Mouse (Mus musculus) gastrocnemius, postnatal 14 days (tissue): Measurements from ENCODE around the gene Tmem174. TPM values are rescaled to one million over a fixed set of nuclear protein-coding genes. Genes with fewer than 3 reads are reported as not detected.

Source experiments
- DNase-seq: peaks from one replicate; pipeline ENCODE4 v3.0.0; 2021; ENCODE audit warnings: mixed read lengths
- intact Hi-C: fragments of 180-260 bp; cut with DNase I; formaldehyde crosslinking; loops from one replicate; pipeline ENCODE4 v1.15.1; 2025; ENCODE audit warnings: low total_unique reads
- total RNA-seq, 2 experiments: library from RNA; stranded (reverse); gene quantifications; 2 replicates each; pipeline ENCODE4 v1.2.3; 2021

Gene Tmem174
- total RNA-seq, 2 experiments from 2014 or later: not detected

GRCm38 (mm10) chr13:98588480-98588879, 48.7 kb downstream of the Tmem174 start:
- intact Hi-C loops: loop anchor here (10.0 kb wide), 1 partner anchor 234 kb away; the partner anchor contains the start of gene Foxd1
- DNase-seq: no peak

DNA sequence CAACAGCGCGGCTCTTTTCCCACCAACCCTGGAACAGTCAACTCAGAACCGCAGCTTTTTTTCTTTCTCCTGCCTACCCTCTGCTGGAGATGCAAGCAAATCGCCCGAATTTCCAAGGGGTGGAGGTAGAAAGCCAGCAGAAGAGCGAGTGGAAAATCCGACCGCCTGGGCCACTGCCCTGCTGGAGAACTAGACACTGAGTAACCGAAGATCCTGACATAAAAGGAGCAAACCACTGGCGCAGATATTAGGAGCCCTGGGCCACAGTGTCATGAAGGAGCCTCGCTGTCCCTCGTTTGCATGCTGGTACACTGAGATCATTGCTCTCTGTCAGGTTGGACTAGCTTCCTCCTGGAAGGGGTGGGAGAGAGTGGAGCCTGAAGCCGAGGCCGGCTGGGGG, 49.6 kb downstream of the Tmem174 start:
- DNase-seq: no peak
- intact Hi-C loops: loop anchor here (10.0 kb wide), 1 partner anchor 233 kb away; the partner anchor contains the start of gene Foxd1

- intact Hi-C loops: loop anchor here (10.0 kb wide), 1 partner anchor 232 kb away; the partner anchor contains the start of gene Foxd1
- no peak for DNase-seq
These were observed 50.2 kb downstream of the Tmem174 start for GRCm38 (mm10) chr13:98586817-98587575.

Other genes starting within 250 kb of the Tmem174 start
- gene Gm10320, start 145.4 kb downstream of the Tmem174 start, total RNA-seq: not detected
- gene Tmem171, start 57.4 kb upstream of the Tmem174 start, total RNA-seq: under 1 TPM; 0.41 to 0.58 TPM
- 10 to 100 TPM; 22.2 to 24.4 TPM for gene Fcho2, start 178.0 kb upstream of the Tmem174 start, total RNA-seq